Mouse (Mus musculus) heart, embryonic 14.5 days (tissue): ENCODE data around the gene Cyp2f2. TPM values are rescaled to one million over a fixed set of nuclear protein-coding genes. Genes with fewer than 3 reads are reported as not detected.

Experiments used
- ATAC-seq: fragments of 200-750 bp; cut with Nextera tagmentation; 2 replicates; pipeline ENCODE4 v1.8.0; 2017; ENCODE audit warnings: low read depth, moderate TSS enrichment; ENCODE audit not compliant: insufficient number of reproducible peaks, insufficient read depth, low FRiP score
- H3K27ac ChIP-seq, 2 experiments: fragments of 200-500 bp in 1 of 2; fragments of 300-500 bp in 1 of 2; sonication (generic) in 1 of 2; replicated peaks in 1 of 2; 2 replicates each; pipeline ENCODE4 v1.5.1; 2012 to 2014; ENCODE audit warnings: low read depth in 2 of 2, low read length in 2 of 2, control low read depth in 1 of 2, mild to moderate bottlenecking in 1 of 2, mixed read lengths in 1 of 2; ENCODE audit not compliant: control insufficient read depth in 1 of 2, insufficient read depth in 1 of 2
- H3K27me3 ChIP-seq: fragments of 300-500 bp; sonication (generic); 2 replicates; pipeline ENCODE4 v1.6.1; 2014; ENCODE audit warnings: mild to moderate bottlenecking, low read length, control low read depth; ENCODE audit not compliant: control insufficient read depth, insufficient read depth
- H3K36me3 ChIP-seq: fragments of 300-500 bp; sonication (generic); 2 replicates; pipeline ENCODE4 v1.6.1; 2014; ENCODE audit warnings: mild to moderate bottlenecking, control low read depth, low read length, mixed read lengths; ENCODE audit not compliant: control insufficient read depth, insufficient read depth
- H3K4me1 ChIP-seq, 2 experiments: fragments of 200-500 bp in 1 of 2; fragments of 300-500 bp in 1 of 2; sonication (generic) in 1 of 2; 2 replicates each; pipeline ENCODE4 v1.6.1; 2012 to 2014; ENCODE audit warnings: low read length in 2 of 2, control low read depth in 1 of 2, mixed read lengths in 1 of 2; ENCODE audit not compliant: control insufficient read depth in 2 of 2, insufficient read depth in 2 of 2
- H3K4me2 ChIP-seq: fragments of 300-500 bp; sonication (generic); 2 replicates; pipeline ENCODE4 v1.6.1; 2014; ENCODE audit warnings: mild to moderate bottlenecking, low read length
- H3K4me3 ChIP-seq, 2 experiments: fragments of 200-500 bp in 1 of 2; fragments of 300-500 bp in 1 of 2; sonication (generic) in 1 of 2; 2 replicates each; pipeline ENCODE4 v1.5.1; 2012 to 2014; ENCODE audit warnings: low read length in 2 of 2, mild to moderate bottlenecking in 2 of 2, control low read depth in 1 of 2, low read depth in 1 of 2, moderate library complexity in 1 of 2; ENCODE audit not compliant: control insufficient read depth in 1 of 2, insufficient read depth in 1 of 2
- H3K9ac ChIP-seq: fragments of 300-500 bp; sonication (generic); 2 replicates; pipeline ENCODE4 v1.6.1; 2014; ENCODE audit warnings: mild to moderate bottlenecking, low read length
- H3K9me3 ChIP-seq: fragments of 300-500 bp; sonication (generic); 2 replicates; pipeline ENCODE4 v1.6.1; 2016; ENCODE audit warnings: low read length, control low read depth; ENCODE audit not compliant: control insufficient read depth
- WGBS: fragments of 180-500 bp; shearing (Covaris S2); extraction: QIAGEN DNeasy Blood & Tissue Kit; methylation state at CpG from one replicate; pipeline ENCODE4 v1.1.7; 2014; 5-methylcytosine and 5-hydroxymethylcytosine counted together
- polyA plus RNA-seq: library from polyadenylated mRNA; unstranded; fragments of >200 nt; fragmentation: Nextera tagmentation; extraction: Ambion mirVana; gene quantifications from 2 replicates; pipeline ENCODE4 v1.2.1, GENCODE M21; 2014

Cyp2f2 gene
- polyA plus RNA-seq, 1 experiment from 2014 or later, result 3.3 TPM

- H3K27ac ChIP-seq, result no peak overlapping the region
- no peaks in the 10 kb centered on the region for H3K27me3 ChIP-seq
- H3K9ac ChIP-seq, result no peak overlapping the region
- WGBS, result 79% methylated on average over 1 of the region's 1 CpGs
- H3K4me3 ChIP-seq, result no peak overlapping the region
- H3K36me3 ChIP-seq, result no peaks in the 10 kb centered on the region
- peaks cover 3% of the 10 kb centered on the region; the same call in 1 of the 2 replicates for H3K9me3 ChIP-seq
- H3K4me1 ChIP-seq, result no peaks in the 10 kb centered on the region
- H3K4me2 ChIP-seq, result no peak overlapping the region
- no peak for ATAC-seq
Observed at GRCm38 (mm10) chr7:27111038-27111437, 8.7 kb upstream of the Cyp2f2 start.

- Histone ChIP-seq H3K27me3 (no peaks in the 10 kb centered on the region), H3K4me3 (no peak overlapping the region), H3K9me3 (peaks cover 3% of the 10 kb centered on the region; the same call in 1 of the 2 replicates), H3K4me2 (no peak overlapping the region), H3K4me1 (no peaks in the 10 kb centered on the region), H3K36me3 (no peaks in the 10 kb centered on the region), H3K27ac (no peak overlapping the region), H3K9ac (no peak overlapping the region)
- WGBS, result 66% methylated on average over 3 of the region's 3 CpGs
- ATAC-seq, result no peak
Observed at GRCm38 (mm10) chr7:27111987-27112386, 7.7 kb upstream of the Cyp2f2 start.

- H3K9ac ChIP-seq, result no peak overlapping the region
- no peaks in the 10 kb centered on the region for H3K4me1 ChIP-seq
- no peak overlapping the region for H3K4me2 ChIP-seq
- WGBS, result 63% methylated on average over 4 of the region's 4 CpGs
- H3K36me3 ChIP-seq, result no peaks in the 10 kb centered on the region
- no peak overlapping the region for H3K4me3 ChIP-seq
- H3K27me3 ChIP-seq, result no peaks in the 10 kb centered on the region
- H3K27ac ChIP-seq, result no peak overlapping the region
- no peaks in the 10 kb centered on the region for H3K9me3 ChIP-seq
- ATAC-seq, result no peak
Observed at GRCm38 (mm10) chr7:27118033-27118511, 1.6 kb upstream of the Cyp2f2 start.

DNA sequence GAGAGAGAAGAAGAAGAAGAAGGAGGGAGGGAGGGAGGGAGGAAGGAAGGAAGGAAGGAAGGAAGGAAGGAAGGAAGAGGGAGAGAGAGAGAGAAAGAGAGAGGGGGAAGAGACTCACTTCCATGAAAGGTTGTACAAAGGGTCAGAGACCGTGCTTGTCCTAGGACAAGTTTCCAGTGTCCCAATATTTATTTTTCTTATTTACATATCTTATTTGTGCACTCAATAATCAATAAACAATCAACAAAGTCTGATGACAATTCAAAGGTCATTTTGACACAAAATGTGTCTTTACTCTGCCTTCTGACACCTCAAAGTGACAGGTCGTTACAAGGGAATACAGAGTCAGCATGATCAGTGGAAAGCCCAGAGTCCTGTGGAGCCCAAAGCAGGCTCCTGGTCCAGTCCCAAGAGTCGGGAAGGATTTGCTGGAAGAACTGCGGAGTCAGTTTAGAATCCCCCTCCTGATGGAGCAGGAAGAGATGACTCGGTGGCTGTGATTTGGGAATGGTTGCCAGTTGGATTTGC, 4.7 kb downstream of the Cyp2f2 start:
- ATAC-seq, result no peak
- H3K36me3 ChIP-seq, result no peaks in the 10 kb centered on the region

DNA sequence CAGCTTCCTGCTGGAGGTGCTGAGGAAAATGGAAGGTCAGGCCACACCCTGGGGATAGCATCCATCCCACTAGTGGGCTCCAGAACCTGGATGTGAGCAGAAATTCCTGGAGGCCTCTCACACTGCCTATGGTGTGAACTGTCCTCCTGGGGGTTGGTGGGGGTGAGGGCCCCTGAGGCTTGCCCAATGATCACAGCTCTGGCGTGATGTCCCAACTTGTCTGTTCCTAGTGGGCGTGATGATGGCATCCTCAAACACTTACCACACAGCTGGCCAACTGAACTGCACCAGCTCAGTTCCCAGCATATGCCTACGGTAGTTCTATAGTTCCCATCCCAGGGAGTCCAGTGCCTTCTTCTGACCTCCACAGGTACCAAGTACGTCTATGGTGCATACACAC, 5.3 kb downstream of the Cyp2f2 start:
- Histone ChIP-seq H3K27me3 (no peaks in the 10 kb centered on the region), H3K4me1 (no peaks in the 10 kb centered on the region), H3K4me3 (no peak overlapping the region), H3K27ac (no peak overlapping the region), H3K9me3 (no peaks in the 10 kb centered on the region), H3K4me2 (no peak overlapping the region), H3K9ac (no peak overlapping the region), H3K36me3 (no peaks in the 10 kb centered on the region)
- ATAC-seq, result no peak
- WGBS, result 63% methylated on average over 4 of the region's 4 CpGs

More for the DNA sequence above, 4.7 kb downstream of the Cyp2f2 start:
- Histone ChIP-seq H3K27ac (no peak overlapping the region), H3K4me1 (no peaks in the 10 kb centered on the region), H3K9ac (no peak overlapping the region), H3K4me2 (no peak overlapping the region), H3K27me3 (no peaks in the 10 kb centered on the region), H3K4me3 (no peak overlapping the region), H3K9me3 (no peaks in the 10 kb centered on the region)
- 65% methylated on average over 5 of the region's 5 CpGs for WGBS

DNA sequence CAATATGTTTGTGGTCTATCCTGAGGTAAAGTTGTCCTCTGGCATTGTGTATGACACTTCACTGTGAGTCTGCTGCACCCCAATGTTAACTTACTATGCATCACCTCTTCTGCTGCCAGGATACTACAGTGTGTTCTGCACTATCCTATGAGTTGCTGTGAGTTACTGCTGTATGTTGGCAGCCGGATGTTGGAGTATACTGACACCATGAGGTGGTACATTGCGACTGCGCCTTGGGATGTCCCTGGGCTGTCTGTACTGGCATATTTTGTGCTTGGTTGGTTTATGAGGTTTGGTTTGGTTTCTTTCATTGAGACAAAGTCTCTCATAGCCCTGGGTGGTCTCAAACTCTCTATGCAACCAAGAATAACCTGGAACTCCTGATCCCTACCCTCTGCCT, 8.5 kb downstream of the Cyp2f2 start:
- Histone ChIP-seq H3K9ac (no peak overlapping the region), H3K4me2 (no peak overlapping the region), H3K4me3 (no peak overlapping the region), H3K4me1 (peaks cover 0 to 3% of the 10 kb centered on the region in 2 experiments; a peak in 1 of 4 replicates), H3K9me3 (no peaks in the 10 kb centered on the region), H3K36me3 (no peaks in the 10 kb centered on the region), H3K27ac (no peak overlapping the region), H3K27me3 (no peaks in the 10 kb centered on the region)
- WGBS, result 38% methylated on average over 3 of the region's 3 CpGs
- ATAC-seq, result no peak

DNA sequence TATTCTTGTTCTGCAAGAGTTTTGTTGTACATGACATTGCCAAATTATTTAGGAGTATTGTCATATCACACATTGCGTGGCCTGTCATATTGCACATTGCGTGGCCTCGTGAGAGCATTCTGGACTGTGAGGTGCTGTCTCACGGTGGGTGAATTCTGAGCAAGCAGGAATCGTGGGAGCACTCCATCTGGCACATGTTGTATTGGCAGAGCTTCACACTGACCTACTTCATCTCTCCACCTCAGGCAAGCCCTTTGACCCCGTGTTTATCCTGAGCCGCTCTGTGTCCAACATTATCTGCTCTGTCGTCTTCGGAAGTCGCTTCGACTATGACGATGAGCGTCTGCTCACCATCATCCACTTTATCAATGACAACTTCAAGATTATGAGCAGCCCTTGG, 9.2 kb downstream of the Cyp2f2 start:
- 55% methylated on average over 13 of the region's 13 CpGs for WGBS
- ATAC-seq, result no peak

DNA sequence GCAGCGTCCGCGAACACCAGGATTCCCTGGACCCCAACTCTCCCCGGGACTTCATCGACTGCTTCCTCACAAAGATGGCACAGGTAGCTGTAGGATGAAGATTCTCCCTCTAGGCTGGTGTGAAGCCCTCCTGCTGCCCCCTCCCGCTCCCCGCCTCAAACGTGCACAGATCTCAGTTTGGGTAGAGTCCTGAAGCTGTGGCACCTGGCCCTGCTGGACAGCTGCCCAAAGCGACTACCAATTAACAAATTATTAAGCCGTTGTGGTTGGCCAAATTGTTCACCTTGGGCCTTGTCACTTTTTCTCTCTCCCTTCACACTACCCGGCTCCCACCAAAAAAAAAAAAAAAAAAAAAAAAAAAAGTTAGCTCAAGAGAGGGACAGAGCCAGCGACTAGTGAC, 10.1 kb downstream of the Cyp2f2 start:
- Histone ChIP-seq H3K27ac (no peak overlapping the region), H3K27me3 (no peaks in the 10 kb centered on the region), H3K9ac (no peak overlapping the region), H3K4me1 (peaks cover 0 to 3% of the 10 kb centered on the region in 2 experiments; a peak in 1 of 4 replicates), H3K36me3 (no peaks in the 10 kb centered on the region), H3K9me3 (no peaks in the 10 kb centered on the region), H3K4me3 (no peak overlapping the region), H3K4me2 (no peak overlapping the region)
- ATAC-seq, result no peak
- whole genome bisulfite sequencing, result 83% methylated on average over 12 of the region's 12 CpGs

More for the DNA sequence above, 9.2 kb downstream of the Cyp2f2 start:
- H3K4me3 ChIP-seq, result no peak overlapping the region
- no peak overlapping the region for H3K4me2 ChIP-seq
- H3K27me3 ChIP-seq, result no peaks in the 10 kb centered on the region
- no peak overlapping the region for H3K27ac ChIP-seq
- no peaks in the 10 kb centered on the region for H3K36me3 ChIP-seq
- H3K9me3 ChIP-seq, result no peaks in the 10 kb centered on the region
- no peak overlapping the region for H3K9ac ChIP-seq
- peaks cover 0 to 3% of the 10 kb centered on the region in 2 experiments; a peak in 1 of 4 replicates for H3K4me1 ChIP-seq
